Comparison of ENCODE assay signal across 9 mouse cellular contexts in genomic region chr17:71164991-71165390, GRCm38 (mm10). TPM values are rescaled to one million over a fixed set of nuclear protein-coding genes. Genes with fewer than 3 reads are reported as not detected.
A peak's percentile ranks its signal among the peaks of the same experiment; 100 is the strongest.
DNase-seq lines count a peak whose midpoint lies in the region; ATAC-seq and TF ChIP-seq lines count a peak whose summit lies in the region.
"Had no signal": no experiment of that assay in that cellular context is flagged by ENCODE, and none has a peak within 500 bp of the region (broad histone marks: within the 10 kb centered on the region; RNA-seq: fewer than 3 reads in every experiment).

No protein-coding gene starts in this region.

- no peaks in the 10 kb centered on the region for H3K27me3 ChIP-seq in heart, embryonic 10.5 days (ENCODE audit: insufficient read depth, poor library complexity, severe bottlenecking)
- no peaks in the 10 kb centered on the region for H3K27me3 ChIP-seq in liver, adult 2 months (ENCODE audit: control insufficient read depth, insufficient read depth, low read length)
- no peaks in the 10 kb centered on the region for H3K27me3 ChIP-seq in forebrain, embryonic 11.5 days (ENCODE audit: control insufficient read depth, insufficient read depth, low read length)
- H3K27me3 ChIP-seq: embryonic facial prominence, embryonic 15.5 days had no signal

- H3K27ac ChIP-seq in heart, embryonic 10.5 days = no peak overlapping the region
- H3K27ac ChIP-seq in liver, adult 2 months (replicated peaks; ENCODE audit: insufficient read depth, low read depth, low read length) = no peak overlapping the region
- no peak overlapping the region for H3K27ac ChIP-seq in forebrain, embryonic 11.5 days (ENCODE audit: low read depth, low read length)
- H3K27ac ChIP-seq: embryonic facial prominence, embryonic 15.5 days had no signal

- H3K79me2 ChIP-seq in liver, adult 2 months (ENCODE audit: control insufficient read depth, insufficient read depth, low read length) = no peaks in the 10 kb centered on the region

- no peak for TF ChIP-seq POLR2A in liver, adult 2 months (IDR thresholded peaks at IDR 0.05; ENCODE audit: extremely low read depth, insufficient read depth, low read length)

- H3K9me3 ChIP-seq in heart, embryonic 10.5 days = no peaks in the 10 kb centered on the region
- no peaks in the 10 kb centered on the region for H3K9me3 ChIP-seq in forebrain, embryonic 11.5 days (ENCODE audit: control insufficient read depth, low read length)
- H3K9me3 ChIP-seq: embryonic facial prominence, embryonic 15.5 days had no signal

- no peaks in the 10 kb centered on the region for H3K36me3 ChIP-seq in heart, embryonic 10.5 days
- no peaks in the 10 kb centered on the region for H3K36me3 ChIP-seq in liver, adult 2 months (ENCODE audit: control insufficient read depth, insufficient read depth, low read length)
- H3K36me3 ChIP-seq in forebrain, embryonic 11.5 days (ENCODE audit: control insufficient read depth, insufficient read depth, low read length) = no peaks in the 10 kb centered on the region
- H3K36me3 ChIP-seq: embryonic facial prominence, embryonic 15.5 days had no signal

- H3K9ac ChIP-seq in liver, adult 2 months (ENCODE audit: low read depth, low read length) = no peak overlapping the region
- no peak overlapping the region for H3K9ac ChIP-seq in forebrain, embryonic 11.5 days (ENCODE audit: low read length)
- H3K9ac ChIP-seq: embryonic facial prominence, embryonic 15.5 days had no signal

- WGBS in heart, embryonic 10.5 days = 70% methylated on average over 6 of the region's 6 CpGs
- 13% methylated on average over 6 of the region's 6 CpGs for WGBS in liver, adult 2 months
- WGBS in forebrain, embryonic 11.5 days = 86% methylated on average over 6 of the region's 6 CpGs

- H3K4me3 ChIP-seq in heart, embryonic 10.5 days = no peak overlapping the region
- H3K4me3 ChIP-seq in liver, adult 2 months (ENCODE audit: insufficient read depth, low read depth, low read length) = no peak overlapping the region
- H3K4me3 ChIP-seq in forebrain, embryonic 11.5 days (ENCODE audit: low read depth, low read length) = no peak overlapping the region
- H3K4me3 ChIP-seq: embryonic facial prominence, embryonic 15.5 days had no signal

- TF ChIP-seq CTCF in liver, adult 2 months (IDR thresholded peaks at IDR 0.05; ENCODE audit: low read depth, low read length) = no peak

- DNase-seq in heart, adult 11 months = peak; percentile 98
- DNase-seq in heart, embryonic 10.5 days (ENCODE audit: low spot score) = no peak
- DNase-seq in urinary bladder, postnatal 14 days (ENCODE audit: low spot score) = peak; percentile 23
- DNase-seq in urinary bladder, postnatal 25 days (ENCODE audit: low spot score) = no peak
- DNase-seq in liver, adult 2 months (ENCODE audit: extremely low read depth, low read depth, low spot score) = peak; percentile 84
- DNase-seq in telencephalon, adult 2 months (ENCODE audit: low read depth, low spot score) = peak; percentile 64
- no peak for DNase-seq in cerebellum, postnatal 10 days
- DNase-seq in forebrain, embryonic 11.5 days (ENCODE audit: low spot score) = no peak

- H3K4me1 ChIP-seq in heart, embryonic 10.5 days = peaks cover 14% of the 10 kb centered on the region
- H3K4me1 ChIP-seq in liver, adult 2 months (ENCODE audit: control insufficient read depth, insufficient read depth, low read length) = peaks cover 6% of the 10 kb centered on the region; the same call in 1 of the 2 replicates
- H3K4me1 ChIP-seq in forebrain, embryonic 11.5 days (replicated peaks; ENCODE audit: control insufficient read depth, insufficient read depth, low read length) = no peaks in the 10 kb centered on the region

- no peak overlapping the region for H3K4me2 ChIP-seq in forebrain, embryonic 11.5 days (ENCODE audit: low read depth, low read length, severe bottlenecking)
- H3K4me2 ChIP-seq: embryonic facial prominence, embryonic 15.5 days had no signal

- ATAC-seq in forebrain, embryonic 11.5 days (replicated peaks; ENCODE audit: low FRiP score) = no peak

RNA-seq across cellular contexts. Expression of gene Lpin2, which starts 17.4 kb away (rescaled TPM):
- polyA plus RNA-seq in heart, embryonic 10.5 days (2016; fragmentation: Nextera tagmentation; extraction: Ambion mirVana) = 20.9 and 24.2 TPM in 2 replicates
- 314 and 342 TPM in 2 replicates for total RNA-seq in liver, adult 2 months (2014; rRNA removed)
- polyA plus RNA-seq in liver, adult 2 months (2012; rRNA removed) = 22.4 and 24.9 TPM in 2 replicates
- polyA plus RNA-seq in forebrain, embryonic 11.5 days (2014; fragmentation: Nextera tagmentation; extraction: Ambion mirVana) = 47.5 and 53.5 TPM in 2 replicates

Comparison
In these comparisons a context has a peak if more than half of its experiments do, and no peak if none do; other contexts are left out.
1. DNase-seq: peak in heart, adult 11 months (single experiment), urinary bladder, postnatal 14 days (single experiment), liver, adult 2 months (single experiment) and telencephalon, adult 2 months (single experiment); none in heart, embryonic 10.5 days (single experiment), urinary bladder, postnatal 25 days (single experiment), cerebellum, postnatal 10 days (0 of 2) and forebrain, embryonic 11.5 days (single experiment).